Mouse (Mus musculus): ENCODE measurements around the gene Abcc2. TPM values are rescaled to one million over a fixed set of nuclear protein-coding genes. Genes with fewer than 3 reads are reported as not detected.

Gene Abcc2
- polyA plus RNA-seq, 1 experiment = not detected

DNA sequence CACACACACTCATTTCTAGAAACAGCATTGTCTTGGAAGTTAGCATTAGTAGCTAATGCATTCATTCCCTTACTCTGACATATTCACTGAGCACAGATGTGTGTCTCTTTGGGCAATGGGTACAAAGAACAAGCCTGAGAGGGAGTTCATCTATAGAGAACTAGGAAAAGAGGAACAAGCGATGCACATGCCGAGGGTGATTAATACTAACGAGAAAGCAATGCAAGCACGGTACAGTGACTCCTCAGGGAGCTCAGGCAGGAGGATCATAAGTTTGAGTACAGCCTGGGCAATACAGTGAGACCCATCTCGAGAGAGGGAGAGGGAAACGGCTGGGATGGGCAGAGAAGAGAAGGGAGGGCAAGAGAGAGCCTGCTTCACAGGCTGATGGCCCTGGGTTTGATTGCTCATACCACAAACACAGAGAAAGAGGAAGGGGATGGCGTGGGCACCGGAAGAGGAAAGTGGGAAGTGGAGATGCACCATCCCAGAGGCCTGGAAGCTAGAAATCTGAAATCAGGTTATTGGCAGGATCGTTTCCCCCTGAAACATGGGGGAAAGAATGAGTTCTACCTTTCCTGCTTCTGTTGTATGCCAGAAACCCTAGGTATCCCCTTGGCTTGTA is 19.5 kb downstream of the Abcc2 start:
- H3K27me3 ChIP-seq (replicated peaks) = peaks cover 27% of the 10 kb centered on the region
- H3K4me3 ChIP-seq (replicated peaks) = peak overlapping the region; percentile 57
- no peaks in the 10 kb centered on the region for H3K36me3 ChIP-seq (replicated peaks; ENCODE audit: low read length)
- no peaks in the 10 kb centered on the region for H3K9me3 ChIP-seq
- no peaks in the 10 kb centered on the region; the same call in 1 of the 2 replicates for H3K4me1 ChIP-seq
- no peak for TF ChIP-seq GATA1 (IDR thresholded peaks at IDR 0.05; ENCODE audit: borderline replicate concordance, low read length)
- TF ChIP-seq FLI1 (IDR thresholded peaks at IDR 0.05; ENCODE audit: low read length) = no peak

GRCm38 (mm10) chr19:43803866-43804265 is 21.9 kb downstream of the Abcc2 start:
- H3K36me3 ChIP-seq (replicated peaks; ENCODE audit: low read length) = no peaks in the 10 kb centered on the region
- H3K9me3 ChIP-seq = no peaks in the 10 kb centered on the region
- no peak for TF ChIP-seq GATA1 (IDR thresholded peaks at IDR 0.05; ENCODE audit: borderline replicate concordance, low read length)
- no peak for TF ChIP-seq FLI1 (IDR thresholded peaks at IDR 0.05; ENCODE audit: low read length)
- H3K4me3 ChIP-seq (replicated peaks) = no peak overlapping the region
- no peaks in the 10 kb centered on the region; the same call in 1 of the 2 replicates for H3K4me1 ChIP-seq
- peaks cover 30% of the 10 kb centered on the region for H3K27me3 ChIP-seq (replicated peaks)

DNA sequence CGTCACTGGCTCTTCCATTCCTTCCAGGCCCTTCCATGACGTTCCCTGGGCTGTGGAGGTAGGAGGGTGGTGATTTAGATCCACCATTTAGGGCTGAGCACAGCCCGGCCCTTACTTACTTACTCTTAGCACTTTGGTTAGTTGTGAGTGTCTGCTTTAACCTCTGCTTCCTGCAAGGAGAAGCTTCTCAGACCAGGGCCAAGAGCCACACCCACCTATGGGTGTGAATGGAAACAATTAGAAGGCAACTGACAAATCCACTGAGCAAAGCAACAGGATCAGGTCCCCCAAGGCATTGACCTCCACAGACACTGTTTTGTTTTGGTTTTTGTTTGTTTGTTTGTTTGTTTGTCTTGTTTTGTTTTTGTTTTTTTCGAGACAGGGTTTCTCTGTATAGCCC is 27.3 kb downstream of the Abcc2 start:
- Histone ChIP-seq H3K36me3 (replicated peaks; ENCODE audit: low read length) (no peaks in the 10 kb centered on the region), H3K27me3 (replicated peaks) (peaks cover 26% of the 10 kb centered on the region), H3K4me3 (replicated peaks) (no peak overlapping the region), H3K9me3 (no peaks in the 10 kb centered on the region), H3K4me1 (peaks cover 4% of the 10 kb centered on the region; the same call in 1 of the 2 replicates)
- TF ChIP-seq GATA1 (IDR thresholded peaks at IDR 0.05; ENCODE audit: borderline replicate concordance, low read length) (no peak), FLI1 (IDR thresholded peaks at IDR 0.05; ENCODE audit: low read length) (no peak)

DNA sequence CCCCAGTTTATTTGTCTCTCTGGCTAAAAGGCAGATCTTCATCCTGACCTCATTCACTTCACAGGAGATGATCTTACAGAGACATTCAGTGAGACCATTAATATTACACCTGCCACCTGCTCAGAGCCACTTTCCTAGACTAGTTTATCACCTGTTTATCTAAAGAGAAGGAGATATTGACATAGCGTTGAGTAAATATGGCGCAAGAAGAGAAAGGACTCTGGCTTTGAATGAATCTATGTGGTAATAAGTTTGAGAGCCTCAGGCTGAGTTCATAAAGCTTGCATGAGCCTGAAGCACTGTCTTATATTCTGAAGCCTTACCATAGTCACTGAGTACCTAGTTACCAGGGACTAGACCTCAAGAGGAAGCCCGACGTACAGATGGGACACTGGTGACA is 29.4 kb downstream of the Abcc2 start:
- Histone ChIP-seq H3K27me3 (replicated peaks) (peaks cover 28% of the 10 kb centered on the region), H3K36me3 (replicated peaks; ENCODE audit: low read length) (no peaks in the 10 kb centered on the region), H3K4me1 (peaks cover 4% of the 10 kb centered on the region; the same call in 1 of the 2 replicates), H3K4me3 (replicated peaks) (no peak overlapping the region), H3K9me3 (no peaks in the 10 kb centered on the region)
- TF ChIP-seq FLI1 (IDR thresholded peaks at IDR 0.05; ENCODE audit: low read length) (no peak), GATA1 (IDR thresholded peaks at IDR 0.05; ENCODE audit: borderline replicate concordance, low read length) (no peak)

DNA sequence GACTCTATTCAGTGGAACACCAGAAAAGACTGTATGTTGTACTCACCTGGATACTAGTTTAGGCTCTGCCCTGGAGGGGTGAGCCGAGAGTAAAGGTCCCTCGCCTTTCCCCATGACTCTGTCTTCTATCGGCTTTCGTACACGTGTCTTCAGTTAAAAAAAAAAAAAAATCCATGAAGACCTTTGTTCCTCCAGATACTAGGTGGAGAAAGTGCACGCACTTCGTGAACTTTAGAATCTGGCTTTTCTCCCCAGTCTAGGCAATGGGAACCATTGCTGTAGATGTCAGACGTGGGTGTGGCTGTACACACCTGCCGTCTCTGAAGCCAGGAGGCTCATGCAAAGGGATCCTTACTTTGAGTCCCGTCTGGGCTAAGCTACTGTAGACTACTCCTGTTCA is 31.3 kb downstream of the Abcc2 start:
- TF ChIP-seq GATA1 (IDR thresholded peaks at IDR 0.05; ENCODE audit: borderline replicate concordance, low read length) (no peak), FLI1 (IDR thresholded peaks at IDR 0.05; ENCODE audit: low read length) (no peak)
- no peaks in the 10 kb centered on the region for H3K9me3 ChIP-seq
- H3K36me3 ChIP-seq (replicated peaks; ENCODE audit: low read length) = no peaks in the 10 kb centered on the region
- peaks cover 30% of the 10 kb centered on the region for H3K27me3 ChIP-seq (replicated peaks)
- H3K4me3 ChIP-seq (replicated peaks) = no peak overlapping the region
- H3K4me1 ChIP-seq = peaks cover 4% of the 10 kb centered on the region; the same call in 1 of the 2 replicates

DNA sequence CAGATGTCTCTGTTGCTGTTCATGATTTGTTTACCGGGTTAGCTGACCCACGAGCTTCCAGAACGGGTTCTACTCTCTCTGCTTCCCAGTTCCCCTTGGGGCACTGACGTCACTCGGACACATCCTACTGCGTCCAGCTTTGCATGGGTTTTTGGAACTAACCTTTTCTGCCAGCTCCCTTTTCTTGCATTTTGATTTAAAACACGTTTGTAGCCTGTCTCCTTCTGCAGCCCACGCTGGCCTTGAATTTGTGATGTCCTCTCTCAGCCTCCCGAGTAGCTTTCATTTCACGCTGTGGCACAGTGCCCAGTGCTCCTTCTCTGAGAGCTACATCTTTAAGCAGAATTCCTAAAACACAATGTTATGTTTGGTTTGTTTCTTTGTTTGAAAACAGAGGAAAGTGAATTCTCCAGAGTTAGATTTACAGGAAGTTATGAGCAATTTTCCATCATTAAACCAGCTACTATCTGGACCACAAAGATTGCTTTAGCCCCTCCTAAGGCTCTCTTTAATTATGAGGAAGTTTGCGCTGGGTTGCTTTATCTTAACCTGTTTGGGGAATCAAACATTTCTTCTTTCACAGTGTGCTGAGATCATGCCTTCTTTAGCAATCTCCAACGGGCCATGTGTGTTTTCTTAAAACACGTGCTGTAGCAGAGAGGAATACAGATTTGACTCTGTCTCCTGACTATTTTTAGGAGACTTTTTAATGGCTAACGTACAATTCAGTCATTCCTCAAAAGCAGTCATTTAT is 33.8 kb downstream of the Abcc2 start:
- Histone ChIP-seq H3K4me1 (no peaks in the 10 kb centered on the region), H3K9me3 (no peaks in the 10 kb centered on the region), H3K27me3 (replicated peaks) (peaks cover 37% of the 10 kb centered on the region), H3K36me3 (replicated peaks; ENCODE audit: low read length) (no peaks in the 10 kb centered on the region), H3K4me3 (replicated peaks) (no peak overlapping the region)
- TF ChIP-seq FLI1 (IDR thresholded peaks at IDR 0.05; ENCODE audit: low read length) (no peak), GATA1 (IDR thresholded peaks at IDR 0.05; ENCODE audit: borderline replicate concordance, low read length) (no peak)

- Histone ChIP-seq H3K36me3 (replicated peaks; ENCODE audit: low read length) (no peaks in the 10 kb centered on the region), H3K4me3 (replicated peaks) (no peak overlapping the region), H3K27me3 (replicated peaks) (peaks cover 33% of the 10 kb centered on the region), H3K4me1 (no peaks in the 10 kb centered on the region), H3K9me3 (no peaks in the 10 kb centered on the region)
- no peak for TF ChIP-seq GATA1 (IDR thresholded peaks at IDR 0.05; ENCODE audit: borderline replicate concordance, low read length)
Measured at GRCm38 (mm10) chr19:43826855-43827254, 44.9 kb downstream of the Abcc2 start.

GRCm38 (mm10) chr19:43832425-43833069 is 50.6 kb downstream of the Abcc2 start:
- no peak for TF ChIP-seq FLI1 (IDR thresholded peaks at IDR 0.05; ENCODE audit: low read length)
- no peak for TF ChIP-seq GATA1 (IDR thresholded peaks at IDR 0.05; ENCODE audit: borderline replicate concordance, low read length)
- Histone ChIP-seq H3K27me3 (replicated peaks) (peaks cover 52% of the 10 kb centered on the region), H3K36me3 (replicated peaks; ENCODE audit: low read length) (no peaks in the 10 kb centered on the region), H3K4me1 (peaks cover 13% of the 10 kb centered on the region), H3K4me3 (replicated peaks) (peak overlapping the region; percentile 64), H3K9me3 (no peaks in the 10 kb centered on the region)

- Histone ChIP-seq H3K4me3 (replicated peaks) (no peak overlapping the region), H3K9me3 (no peaks in the 10 kb centered on the region), H3K27me3 (replicated peaks) (no peaks in the 10 kb centered on the region), H3K36me3 (replicated peaks; ENCODE audit: low read length) (peaks cover 15% of the 10 kb centered on the region), H3K4me1 (no peaks in the 10 kb centered on the region)
- TF ChIP-seq GATA1 (IDR thresholded peaks at IDR 0.05; ENCODE audit: borderline replicate concordance, low read length) = no peak
- no peak for TF ChIP-seq FLI1 (IDR thresholded peaks at IDR 0.05; ENCODE audit: low read length)
Measured at GRCm38 (mm10) chr19:43843184-43843583, 61.2 kb downstream of the Abcc2 start.

All from megakaryocyte, embryonic 14.5 days (primary cell).